Mouse (Mus musculus): ENCODE results near the gene Pfpl.

The Pfpl gene

GRCm38 (mm10) chr19:12427605-12428004 lies at the start of gene Pfpl:
Gene Pfpl, plus strand, starts transcription at chr19:12427905.
- no peak for DNase-seq

- DNase-seq: no peak
Measured at GRCm38 (mm10) chr19:12386979-12387378, 40.7 kb upstream of the Pfpl start, which contains the start of gene Olfr1440. Gene Olfr1440, plus strand, starts transcription at chr19:12387279.

- DNase-seq: no peak
Measured at GRCm38 (mm10) chr19:12413737-12414136, 14.0 kb upstream of the Pfpl start.

- no peak for DNase-seq
Measured at GRCm38 (mm10) chr19:12417361-12417760, 10.3 kb upstream of the Pfpl start, which contains the start of gene Olfr1441. Gene Olfr1441, plus strand, starts transcription at chr19:12417433.

- no peak for DNase-seq
Measured at GRCm38 (mm10) chr19:12418312-12418711, 9.4 kb upstream of the Pfpl start.

DNA sequence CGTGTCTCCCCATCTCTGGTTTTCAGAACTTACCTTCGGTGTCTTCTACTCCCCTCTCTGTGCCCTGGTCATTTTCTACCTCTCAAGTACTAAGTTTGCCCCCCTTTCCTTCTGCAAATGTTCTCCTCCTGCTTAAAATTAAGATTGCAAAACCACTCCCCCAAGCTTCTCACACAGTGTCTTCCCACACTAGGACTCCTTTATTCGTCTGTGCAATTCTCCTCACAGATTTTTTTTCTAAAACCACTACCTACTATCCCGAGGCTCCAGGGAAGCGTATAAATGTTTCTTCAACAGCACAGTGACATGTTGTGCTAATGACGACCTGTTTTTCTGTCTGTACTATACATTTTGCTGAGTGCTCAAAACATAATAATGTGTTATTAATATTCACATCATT lies 7.2 kb upstream of the Pfpl start:
- DNase-seq: no peak

DNA sequence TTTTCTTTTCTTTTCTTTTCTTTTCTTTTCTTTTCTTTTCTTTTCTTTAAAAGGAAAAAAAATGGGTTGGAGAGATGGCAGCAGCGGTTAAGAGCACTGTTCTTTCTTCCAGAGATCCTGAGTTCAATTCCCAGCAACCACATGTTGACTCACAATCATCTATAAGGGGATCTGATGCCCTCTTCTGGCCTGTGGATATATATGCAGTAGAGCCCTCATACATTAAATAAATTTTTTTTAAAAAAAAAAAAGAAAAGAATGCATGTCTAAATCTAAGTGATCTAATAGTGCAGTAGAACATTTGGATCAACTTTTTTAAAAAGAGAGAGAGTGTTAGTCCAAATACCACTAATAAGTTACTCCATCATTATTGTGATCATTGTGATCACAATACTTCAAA lies 6.0 kb upstream of the Pfpl start:
- no peak for DNase-seq

GRCm38 (mm10) chr19:12427101-12427500 lies 604 bp upstream of the Pfpl start:
- no peak for DNase-seq

DNA sequence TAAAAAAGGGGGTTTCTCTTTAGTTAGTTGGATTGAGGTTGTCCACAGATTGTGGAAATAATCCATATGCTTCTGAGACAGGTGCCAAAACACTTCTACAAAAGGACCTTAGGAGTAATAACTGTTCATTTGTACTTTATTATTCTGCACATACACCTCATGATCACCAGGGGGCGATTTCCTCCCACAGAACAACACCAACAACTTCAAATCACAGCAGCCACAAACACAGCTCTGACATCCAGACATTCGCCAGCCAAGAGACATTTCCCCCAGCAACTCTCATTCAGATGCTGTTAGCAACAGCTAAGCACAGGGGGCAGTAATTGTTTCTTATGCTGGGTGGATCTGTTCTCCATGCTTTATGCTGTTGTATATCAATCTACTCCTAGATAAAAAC lies 5.3 kb downstream of the Pfpl start:
- peak; percentile 25 for DNase-seq

DNA sequence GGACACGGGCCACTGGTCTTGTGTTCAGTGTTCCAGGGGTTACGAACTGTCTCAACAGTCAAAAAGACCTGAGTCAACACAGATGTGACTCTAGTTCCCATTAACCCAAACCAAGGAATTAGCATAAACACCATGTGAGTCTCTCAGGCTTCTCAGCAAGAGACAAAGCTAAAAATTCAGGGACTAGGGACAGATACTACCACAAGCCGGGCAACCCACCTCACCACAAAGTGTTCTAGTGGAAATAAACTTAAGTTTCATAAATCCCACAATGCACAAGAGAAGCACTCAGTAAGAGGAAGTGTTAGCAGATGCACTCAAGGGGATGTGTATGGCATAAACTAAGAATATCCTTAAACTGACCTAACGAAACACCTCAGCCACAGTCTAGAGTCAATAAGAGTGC lies 7.3 kb downstream of the Pfpl start:
- no peak for DNase-seq

DNA sequence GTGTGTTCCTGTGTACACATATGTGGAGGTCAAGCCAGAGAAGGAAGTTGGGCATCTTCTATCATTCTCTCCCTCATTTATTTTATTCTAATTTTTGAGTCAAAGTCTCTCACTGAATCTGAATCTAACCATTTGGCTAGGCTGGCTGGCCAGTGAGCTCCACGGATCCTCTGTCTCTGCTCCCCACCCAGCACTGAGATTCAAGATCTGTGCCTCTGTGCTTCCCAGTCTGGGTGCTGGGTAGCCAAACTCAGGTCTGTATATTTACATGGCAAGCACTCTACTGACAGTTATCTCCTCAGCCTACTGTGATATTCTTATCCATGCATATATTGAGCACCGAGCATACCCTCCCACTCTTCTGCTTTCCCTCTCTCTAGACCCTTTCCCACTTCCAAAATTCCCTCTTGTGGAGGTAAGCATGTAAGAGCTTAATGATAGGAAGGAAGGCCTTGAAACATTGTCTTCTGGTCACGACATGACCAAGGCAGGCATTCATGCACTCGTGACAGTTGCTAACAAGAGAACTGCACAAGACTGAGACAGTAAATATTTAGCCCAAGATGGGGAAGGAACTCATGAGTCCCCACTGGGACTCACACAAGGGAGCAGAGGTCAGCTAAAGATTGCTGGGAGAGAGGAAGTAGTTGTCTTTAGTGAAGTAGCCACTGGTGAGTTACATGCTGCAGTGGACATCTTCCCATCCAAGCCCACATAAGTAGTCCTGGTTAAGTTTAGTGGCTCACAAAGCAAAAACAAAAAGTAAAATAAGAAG lies 8.2 kb downstream of the Pfpl start:
- no peak for DNase-seq

DNA sequence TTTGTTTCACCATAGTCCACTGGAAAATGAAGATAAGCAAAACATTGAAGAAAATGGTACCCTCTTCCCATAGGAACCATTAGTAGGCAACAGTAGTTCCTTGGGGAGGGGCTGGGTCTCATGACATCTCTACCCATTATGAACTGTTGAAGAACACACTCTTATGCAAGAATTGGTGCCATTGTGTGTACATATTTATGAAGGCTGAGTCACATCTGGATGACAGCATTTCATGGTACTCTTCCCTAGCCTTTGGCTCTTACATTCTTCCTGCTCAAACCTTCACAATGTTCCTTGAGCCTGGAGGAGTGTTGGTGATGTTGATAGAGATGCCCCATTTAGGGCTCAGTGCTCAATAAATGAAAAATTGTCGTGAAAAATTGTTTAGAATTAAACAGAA lies 11.9 kb downstream of the Pfpl start:
- DNase-seq: no peak

DNA sequence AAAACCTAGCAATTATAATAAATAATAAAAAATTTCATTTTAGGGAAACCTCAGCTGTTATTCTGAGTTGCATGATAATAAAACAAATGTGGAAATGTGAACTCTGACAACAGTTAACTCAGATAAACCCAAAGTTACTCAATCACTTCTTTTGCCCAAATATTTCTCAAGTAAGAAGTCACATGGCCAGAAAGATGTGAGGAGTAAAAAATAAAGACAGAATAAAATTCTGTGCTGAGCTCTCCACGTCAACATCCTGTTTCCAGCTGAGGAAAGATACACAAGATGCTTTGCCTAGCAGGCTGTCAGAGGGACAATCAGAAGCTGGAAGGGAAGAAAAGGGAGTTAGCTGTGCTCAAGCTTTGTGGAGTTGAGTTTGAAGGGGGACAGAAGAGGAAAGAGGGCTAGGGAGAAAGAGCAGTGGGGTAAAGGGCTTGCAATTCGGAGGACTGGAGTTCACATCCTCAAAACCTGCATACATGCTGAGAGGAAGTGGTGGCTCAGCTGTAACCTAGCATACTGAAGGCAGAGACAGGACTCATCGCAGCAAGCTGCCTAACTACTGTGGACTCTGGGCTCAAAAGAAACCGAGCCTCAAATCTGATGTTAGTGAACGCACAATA lies 12.5 kb downstream of the Pfpl start:
- DNase-seq: no peak

DNA sequence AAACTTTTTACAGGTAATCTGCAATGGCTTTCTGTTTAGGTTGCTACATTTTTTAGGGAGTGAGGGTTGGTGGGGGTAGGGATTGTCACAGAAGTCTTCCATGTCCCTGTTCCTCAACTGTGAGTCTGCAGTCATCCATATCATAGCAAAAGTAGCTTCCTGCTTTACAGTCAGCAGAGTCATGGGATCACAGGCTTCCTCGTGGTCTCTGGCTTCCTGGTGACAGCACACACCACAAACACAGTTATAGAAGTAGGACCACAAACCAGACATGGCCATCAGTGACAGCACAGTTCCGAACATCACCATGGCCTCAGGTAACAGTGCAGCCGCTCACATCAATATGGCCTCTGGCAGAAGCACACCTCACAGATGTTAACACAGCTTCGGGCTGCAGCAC lies 14.9 kb downstream of the Pfpl start:
- no peak for DNase-seq

- DNase-seq: no peak
Measured at GRCm38 (mm10) chr19:12445014-12445413, 17.3 kb downstream of the Pfpl start.

DNA sequence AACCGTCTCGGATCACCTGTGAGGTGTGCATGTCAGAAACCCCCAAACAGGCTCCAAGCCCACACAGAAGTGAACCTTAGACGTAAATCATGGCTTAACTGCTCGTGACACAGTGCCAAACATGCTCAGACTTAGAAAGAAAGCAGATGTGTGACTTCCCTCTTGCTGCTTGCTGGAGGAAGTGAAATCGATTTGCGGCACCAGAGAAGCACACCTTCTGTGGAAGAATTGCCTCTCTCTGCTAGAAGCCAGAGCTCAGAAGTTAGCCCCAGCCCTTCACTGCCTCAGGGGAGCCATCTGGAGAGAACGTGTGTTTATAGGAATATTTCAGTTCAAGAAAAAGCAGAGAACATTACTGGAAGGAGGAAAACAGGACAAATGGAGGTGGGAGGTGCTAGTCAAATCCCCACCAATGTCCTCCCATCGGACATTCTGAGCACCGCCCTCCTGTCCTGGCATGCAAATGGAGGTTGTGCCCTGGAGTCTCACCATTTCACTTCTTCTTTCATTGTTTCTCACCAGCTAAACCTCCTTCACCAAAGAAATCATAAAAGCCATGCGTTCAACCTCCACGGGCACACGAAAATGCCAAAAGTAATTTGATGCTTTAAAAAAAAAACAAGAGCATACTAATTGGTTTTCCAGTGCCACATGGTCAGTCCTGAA lies 29.8 kb downstream of the Pfpl start:
- no peak for DNase-seq

GRCm38 (mm10) chr19:12459516-12459915 lies 31.8 kb downstream of the Pfpl start:
- no peak for DNase-seq

GRCm38 (mm10) chr19:12460282-12461249 lies 32.9 kb downstream of the Pfpl start, which contains the start of gene Mpeg1:
Gene Mpeg1, plus strand, starts transcription at chr19:12460779.
- no peak for DNase-seq

- no peak for DNase-seq
Measured at GRCm38 (mm10) chr19:12462851-12463721, 35.4 kb downstream of the Pfpl start.

GRCm38 (mm10) chr19:12463722-12464035 lies 36.0 kb downstream of the Pfpl start:
- no peak for DNase-seq

GRCm38 (mm10) chr19:12464127-12464526 lies 36.4 kb downstream of the Pfpl start:
- DNase-seq: no peak

GRCm38 (mm10) chr19:12464674-12465073 lies 37.0 kb downstream of the Pfpl start:
- DNase-seq: no peak

Measured in kidney, adult 18-20 months (tissue).